Mouse (Mus musculus) heart, embryonic 14.5 days (tissue): Measurements from ENCODE around the gene Erich2. TPM values are rescaled to one million over a fixed set of nuclear protein-coding genes. Genes with fewer than 3 reads are reported as not detected.
A peak's percentile ranks its signal among the peaks of the same experiment; 100 is the strongest.

Experiments
- ATAC-seq: fragments of 200-750 bp; cut with Nextera tagmentation; 2 replicates; pipeline ENCODE4 v1.8.0; 2017; ENCODE audit warnings: low read depth, moderate TSS enrichment; ENCODE audit not compliant: insufficient number of reproducible peaks, insufficient read depth, low FRiP score
- H3K27ac ChIP-seq, 2 experiments: fragments of 200-500 bp in 1 of 2; fragments of 300-500 bp in 1 of 2; sonication (generic) in 1 of 2; replicated peaks in 1 of 2; 2 replicates each; pipeline ENCODE4 v1.5.1; 2012 to 2014; ENCODE audit warnings: low read depth in 2 of 2, low read length in 2 of 2, control low read depth in 1 of 2, mild to moderate bottlenecking in 1 of 2, mixed read lengths in 1 of 2; ENCODE audit not compliant: control insufficient read depth in 1 of 2, insufficient read depth in 1 of 2
- H3K27me3 ChIP-seq: fragments of 300-500 bp; sonication (generic); 2 replicates; pipeline ENCODE4 v1.6.1; 2014; ENCODE audit warnings: mild to moderate bottlenecking, low read length, control low read depth; ENCODE audit not compliant: control insufficient read depth, insufficient read depth
- H3K36me3 ChIP-seq: fragments of 300-500 bp; sonication (generic); 2 replicates; pipeline ENCODE4 v1.6.1; 2014; ENCODE audit warnings: mild to moderate bottlenecking, control low read depth, low read length, mixed read lengths; ENCODE audit not compliant: control insufficient read depth, insufficient read depth
- H3K4me1 ChIP-seq, 2 experiments: fragments of 200-500 bp in 1 of 2; fragments of 300-500 bp in 1 of 2; sonication (generic) in 1 of 2; 2 replicates each; pipeline ENCODE4 v1.6.1; 2012 to 2014; ENCODE audit warnings: low read length in 2 of 2, control low read depth in 1 of 2, mixed read lengths in 1 of 2; ENCODE audit not compliant: control insufficient read depth in 2 of 2, insufficient read depth in 2 of 2
- H3K4me2 ChIP-seq: fragments of 300-500 bp; sonication (generic); 2 replicates; pipeline ENCODE4 v1.6.1; 2014; ENCODE audit warnings: mild to moderate bottlenecking, low read length
- H3K4me3 ChIP-seq, 2 experiments: fragments of 200-500 bp in 1 of 2; fragments of 300-500 bp in 1 of 2; sonication (generic) in 1 of 2; 2 replicates each; pipeline ENCODE4 v1.5.1; 2012 to 2014; ENCODE audit warnings: low read length in 2 of 2, mild to moderate bottlenecking in 2 of 2, control low read depth in 1 of 2, low read depth in 1 of 2, moderate library complexity in 1 of 2; ENCODE audit not compliant: control insufficient read depth in 1 of 2, insufficient read depth in 1 of 2
- H3K9ac ChIP-seq: fragments of 300-500 bp; sonication (generic); 2 replicates; pipeline ENCODE4 v1.6.1; 2014; ENCODE audit warnings: mild to moderate bottlenecking, low read length
- H3K9me3 ChIP-seq: fragments of 300-500 bp; sonication (generic); 2 replicates; pipeline ENCODE4 v1.6.1; 2016; ENCODE audit warnings: low read length, control low read depth; ENCODE audit not compliant: control insufficient read depth
- WGBS: fragments of 180-500 bp; shearing (Covaris S2); extraction: QIAGEN DNeasy Blood & Tissue Kit; methylation state at CpG from one replicate; pipeline ENCODE4 v1.1.7; 2014; 5-methylcytosine and 5-hydroxymethylcytosine counted together
- polyA plus RNA-seq: library from polyadenylated mRNA; unstranded; fragments of >200 nt; fragmentation: Nextera tagmentation; extraction: Ambion mirVana; gene quantifications from 2 replicates; pipeline ENCODE4 v1.2.1, GENCODE M21; 2014

Gene Erich2
- polyA plus RNA-seq, 1 experiment from 2014 or later: 1.0 TPM

GRCm38 (mm10) chr2:70562981-70563671, 54.5 kb downstream of the Erich2 start:
- Histone ChIP-seq H3K9ac (no peak overlapping the region), H3K4me3 (peak overlapping the region in 1 of 2 experiments; percentile 28; a peak in 2 of 4 replicates), H3K9me3 (no peaks in the 10 kb centered on the region), H3K36me3 (no peaks in the 10 kb centered on the region), H3K4me2 (peak overlapping the region; percentile 55), H3K4me1 (peaks cover 35 to 52% of the 10 kb centered on the region in 2 experiments), H3K27ac (no peak overlapping the region), H3K27me3 (peaks cover 96% of the 10 kb centered on the region)
- WGBS: under 1% methylated on average over 37 of the region's 40 CpGs
- no peak for ATAC-seq

- H3K36me3 ChIP-seq: no peaks in the 10 kb centered on the region
- 3% methylated on average over 38 of the region's 38 CpGs for whole genome bisulfite sequencing
These were observed 55.4 kb downstream of the Erich2 start for GRCm38 (mm10) chr2:70563721-70564645.

GRCm38 (mm10) chr2:70564646-70565315, 56.2 kb downstream of the Erich2 start:
- H3K4me1 ChIP-seq: peaks cover 42 to 61% of the 10 kb centered on the region in 2 experiments
- no peaks in the 10 kb centered on the region for H3K9me3 ChIP-seq
- no peak overlapping the region for H3K4me3 ChIP-seq
- peaks cover 97% of the 10 kb centered on the region for H3K27me3 ChIP-seq
- H3K4me2 ChIP-seq: no peak overlapping the region
- no peaks in the 10 kb centered on the region for H3K36me3 ChIP-seq
- H3K27ac ChIP-seq: no peak overlapping the region
- no peak for ATAC-seq
- WGBS: 10% methylated on average over 15 of the region's 15 CpGs
- no peak overlapping the region for H3K9ac ChIP-seq

More at GRCm38 (mm10) chr2:70563721-70564645, 55.4 kb downstream of the Erich2 start:
- H3K4me2 ChIP-seq: peak overlapping the region; percentile 55; the same call in 1 of the 2 replicates
- no peak overlapping the region for H3K9ac ChIP-seq
- peaks cover 97% of the 10 kb centered on the region for H3K27me3 ChIP-seq
- no peaks in the 10 kb centered on the region for H3K9me3 ChIP-seq
- H3K27ac ChIP-seq: no peak overlapping the region
- peak overlapping the region in 1 of 2 experiments; percentile 28; a peak in 2 of 4 replicates for H3K4me3 ChIP-seq
- H3K4me1 ChIP-seq: peaks cover 42 to 60% of the 10 kb centered on the region in 2 experiments
- no peak for ATAC-seq

GRCm38 (mm10) chr2:70565651-70566602, 57.3 kb downstream of the Erich2 start:
- WGBS: 6% methylated on average over 30 of the region's 30 CpGs
- Histone ChIP-seq H3K9ac (no peak overlapping the region; the same call in 1 of the 2 replicates), H3K9me3 (no peaks in the 10 kb centered on the region), H3K27ac (no peak overlapping the region), H3K36me3 (no peaks in the 10 kb centered on the region), H3K4me1 (peaks cover 42 to 61% of the 10 kb centered on the region in 2 experiments), H3K4me3 (peak overlapping the region; percentile 7 to 26; a peak in 2 of 4 replicates), H3K27me3 (peaks cover 94% of the 10 kb centered on the region), H3K4me2 (peak overlapping the region; percentile 86)
- ATAC-seq: no peak

- no peak for ATAC-seq
- Histone ChIP-seq H3K4me1 (peaks cover 42 to 58% of the 10 kb centered on the region in 2 experiments), H3K4me3 (peak overlapping the region; percentile 11 to 26; a peak in 2 of 4 replicates)
These were observed 58.0 kb downstream of the Erich2 start for GRCm38 (mm10) chr2:70566603-70566981.

GRCm38 (mm10) chr2:70567071-70567681, 58.6 kb downstream of the Erich2 start:
- peaks cover 41 to 54% of the 10 kb centered on the region in 2 experiments for H3K4me1 ChIP-seq

More at GRCm38 (mm10) chr2:70566603-70566981, 58.0 kb downstream of the Erich2 start:
- Histone ChIP-seq H3K27me3 (peaks cover 94% of the 10 kb centered on the region), H3K9me3 (no peaks in the 10 kb centered on the region), H3K9ac (no peak overlapping the region; the same call in 1 of the 2 replicates), H3K27ac (no peak overlapping the region), H3K4me2 (peak overlapping the region; percentile 86), H3K36me3 (no peaks in the 10 kb centered on the region)
- WGBS: 2% methylated on average over 18 of the region's 18 CpGs

More at GRCm38 (mm10) chr2:70567071-70567681, 58.6 kb downstream of the Erich2 start:
- 9% methylated on average over 23 of the region's 23 CpGs for WGBS
- peaks cover 89% of the 10 kb centered on the region for H3K27me3 ChIP-seq
- peak overlapping the region in 1 of 2 experiments; percentile 48; a peak in 2 of 4 replicates for H3K4me3 ChIP-seq
- H3K9me3 ChIP-seq: no peaks in the 10 kb centered on the region
- no peak overlapping the region for H3K27ac ChIP-seq
- ATAC-seq: no peak
- H3K4me2 ChIP-seq: peak overlapping the region; percentile 86
- no peaks in the 10 kb centered on the region for H3K36me3 ChIP-seq
- H3K9ac ChIP-seq: no peak overlapping the region
